Mouse (Mus musculus) thymus, adult 2 months (tissue): ENCODE measurements around the gene Gm3417. TPM values are rescaled to one million over a fixed set of nuclear protein-coding genes. Genes with fewer than 3 reads are reported as not detected.

ENCODE experiments used
- DNase-seq: peaks from one replicate; pipeline ENCODE4 v3.0.0; 2021
- H3K27ac ChIP-seq: fragments of 200-500 bp; 2 replicates; pipeline ENCODE4 v1.5.1; 2012; ENCODE audit warnings: low read length, control low read depth; ENCODE audit not compliant: control insufficient read depth, insufficient read depth
- H3K27me3 ChIP-seq: fragments of 200-500 bp; 2 replicates; pipeline ENCODE4 v1.6.1; 2012; ENCODE audit warnings: mild to moderate bottlenecking, low read length, moderate library complexity, mixed read lengths; ENCODE audit not compliant: control insufficient read depth, insufficient read depth
- H3K36me3 ChIP-seq: fragments of 200-500 bp; 2 replicates; pipeline ENCODE4 v1.6.1; 2012; ENCODE audit warnings: mild to moderate bottlenecking, low read length, moderate library complexity; ENCODE audit not compliant: control insufficient read depth, insufficient read depth
- H3K4me1 ChIP-seq: fragments of 200-500 bp; replicated peaks from 2 replicates; pipeline ENCODE4 v1.6.1; 2012; ENCODE audit warnings: low read length; ENCODE audit not compliant: control insufficient read depth, insufficient read depth
- H3K4me3 ChIP-seq: fragments of 200-500 bp; 2 replicates; pipeline ENCODE4 v1.5.1; 2012; ENCODE audit warnings: mild to moderate bottlenecking, low read length, control low read depth, moderate library complexity; ENCODE audit not compliant: control insufficient read depth, insufficient read depth
- CTCF ChIP-seq: fragments of 200-500 bp; IDR thresholded peaks from 2 replicates; pipeline ENCODE4 v1.5.1; 2012; ENCODE audit warnings: mild to moderate bottlenecking, control low read depth, low read length, moderate library complexity, borderline replicate concordance; ENCODE audit not compliant: control insufficient read depth, poor library complexity, insufficient read depth; ENCODE audit errors: extremely low read depth
- POLR2A ChIP-seq: fragments of 200-500 bp; IDR thresholded peaks from 2 replicates; pipeline ENCODE4 v1.6.1; 2012; ENCODE audit warnings: mild to moderate bottlenecking, low read length, control low read depth, moderate library complexity; ENCODE audit not compliant: control insufficient read depth, poor library complexity, insufficient read depth; ENCODE audit errors: extremely low read depth
- WGBS: fragments of 180-500 bp; shearing (Covaris S2); methylation state at CpG from one replicate; pipeline ENCODE4 v1.1.7; 2018; 5-methylcytosine and 5-hydroxymethylcytosine counted together
- polyA plus RNA-seq: library from polyadenylated mRNA; depleted of rRNA; stranded (reverse); fragments of >200 nt; gene quantifications from 2 replicates; pipeline ENCODE4 v1.2.3, GENCODE M21; 2012

Gene Gm3417
- polyA plus RNA-seq, 1 experiment, result not detected

- peak overlapping the region; percentile 60 for H3K4me3 ChIP-seq
- no peaks in the 10 kb centered on the region for H3K27me3 ChIP-seq
- TF ChIP-seq CTCF (no peak), POLR2A (no peak)
- DNase-seq, result peak; percentile 35
- no peak overlapping the region for H3K27ac ChIP-seq
- H3K4me1 ChIP-seq, result peaks cover 3% of the 10 kb centered on the region
- H3K36me3 ChIP-seq, result no peaks in the 10 kb centered on the region
- WGBS, result under 1% methylated on average over 19 of the region's 23 CpGs
Measured at GRCm38 (mm10) chr17:14960520-14960919, 18.1 kb downstream of the Gm3417 start.

- no peak for TF ChIP-seq POLR2A
- no peak for TF ChIP-seq CTCF
- Histone ChIP-seq H3K4me3 (no peak overlapping the region), H3K27ac (no peak overlapping the region), H3K27me3 (no peaks in the 10 kb centered on the region), H3K4me1 (peaks cover 3% of the 10 kb centered on the region), H3K36me3 (peaks cover under 1% of the 10 kb centered on the region; the same call in 1 of the 2 replicates)
- 44% methylated on average over 3 of the region's 3 CpGs for WGBS
- no peak for DNase-seq
Measured at GRCm38 (mm10) chr17:14959979-14960378, 18.6 kb downstream of the Gm3417 start.

- WGBS, result 48% methylated on average over 5 of the region's 5 CpGs
- TF ChIP-seq CTCF, result no peak
- Histone ChIP-seq H3K27ac (no peak overlapping the region), H3K4me1 (peaks cover 3% of the 10 kb centered on the region), H3K36me3 (peaks cover 12% of the 10 kb centered on the region), H3K27me3 (no peaks in the 10 kb centered on the region), H3K4me3 (no peak overlapping the region)
- DNase-seq, result no peak
Measured at GRCm38 (mm10) chr17:14958686-14959327, 19.8 kb downstream of the Gm3417 start.

GRCm38 (mm10) chr17:14953452-14953851 lies 25.1 kb downstream of the Gm3417 start:
- Histone ChIP-seq H3K36me3 (peaks cover 36% of the 10 kb centered on the region), H3K27me3 (no peaks in the 10 kb centered on the region), H3K4me1 (no peaks in the 10 kb centered on the region), H3K4me3 (no peak overlapping the region), H3K27ac (no peak overlapping the region)
- 98% methylated on average over 8 of the region's 8 CpGs for WGBS
- TF ChIP-seq POLR2A (no peak), CTCF (no peak)
- DNase-seq, result no peak

GRCm38 (mm10) chr17:14949161-14949827 lies 29.3 kb downstream of the Gm3417 start:
- Histone ChIP-seq H3K36me3 (peaks cover 31% of the 10 kb centered on the region), H3K27ac (no peak overlapping the region)

GRCm38 (mm10) chr17:14944551-14944950 lies 34.0 kb downstream of the Gm3417 start:
- no peak for TF ChIP-seq POLR2A
- TF ChIP-seq CTCF, result no peak
- no peak for DNase-seq
- Histone ChIP-seq H3K27ac (no peak overlapping the region), H3K36me3 (peaks cover 6% of the 10 kb centered on the region), H3K4me3 (no peak overlapping the region), H3K4me1 (peaks cover 12% of the 10 kb centered on the region), H3K27me3 (no peaks in the 10 kb centered on the region)
- 90% methylated on average over 1 of the region's 1 CpGs for WGBS

More at GRCm38 (mm10) chr17:14949161-14949827, 29.3 kb downstream of the Gm3417 start:
- 94% methylated on average over 7 of the region's 7 CpGs for WGBS
- no peaks in the 10 kb centered on the region for H3K27me3 ChIP-seq
- no peak for DNase-seq
- H3K4me1 ChIP-seq, result peaks cover 2% of the 10 kb centered on the region; the same call in 1 of the 2 replicates
- H3K4me3 ChIP-seq, result no peak overlapping the region
- TF ChIP-seq POLR2A, result no peak
- TF ChIP-seq CTCF, result no peak
